Mouse (Mus musculus): ENCODE data around the gene Ostc. TPM values are rescaled to one million over a fixed set of nuclear protein-coding genes. Genes with fewer than 3 reads are reported as not detected.
A peak's percentile ranks its signal among the peaks of the same experiment; 100 is the strongest.

Gene Ostc
- 10 to 100 TPM; 25.3 to 30.0 TPM for total RNA-seq (2021)
- long read RNA-seq, experiment 1, transcript Ostc-201 (4 exons, 1,067 nt) = major isoform, 30 of 31 reads
- long read RNA-seq, experiment 1, partial matches to known transcripts = 0 of 31 reads
- long read RNA-seq, experiment 1, other reads (novel, unspliced or antisense) = 0 of 31 reads
- long read RNA-seq, experiment 2, transcript Ostc-201 (4 exons, 1,067 nt) = major isoform, 21 of 21 reads
- long read RNA-seq, experiment 2, partial matches to known transcripts = 0 of 21 reads
- long read RNA-seq, experiment 2, other reads (novel, unspliced or antisense) = 0 of 21 reads

GRCm38 (mm10) chr3:130708967-130709924 lies at the start of gene Ostc:
Ostc (minus strand) TSS chr3:130709444.
- peak; percentile 96 for DNase-seq (ENCODE audit: low spot score)

DNA sequence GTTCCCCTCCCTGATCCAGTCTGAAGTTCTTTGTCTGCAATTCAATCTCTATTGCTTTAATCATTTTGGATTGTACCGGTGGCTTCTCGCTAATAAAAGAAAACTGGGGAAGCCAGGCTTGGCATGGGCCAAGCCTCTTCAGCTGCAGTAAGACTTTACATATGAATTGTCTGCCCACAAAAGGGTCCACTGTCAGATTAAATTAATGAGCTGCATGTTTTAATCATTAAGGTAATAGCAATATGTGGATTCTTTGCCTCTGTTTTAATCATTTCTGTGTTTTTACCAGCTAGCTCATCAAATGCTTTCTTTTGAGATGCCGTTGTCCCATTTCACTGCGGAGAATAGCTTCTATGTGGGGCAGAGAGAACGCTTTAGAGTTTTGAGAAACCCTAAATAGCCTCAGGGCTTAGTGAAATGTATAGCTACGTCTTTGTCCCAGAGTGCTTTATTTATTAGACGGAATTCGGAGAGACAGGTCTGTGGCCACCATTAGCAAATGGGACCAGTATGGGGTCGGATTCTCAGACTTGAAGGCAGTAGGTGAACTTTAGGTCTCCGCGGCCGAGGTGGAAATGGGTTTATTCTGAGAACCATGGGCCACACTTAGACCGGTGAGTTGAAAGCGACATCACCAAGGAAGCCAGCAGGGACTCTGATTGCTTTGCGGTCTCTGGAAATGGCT lies 49.1 kb upstream of the Ostc start:
- DNase-seq (ENCODE audit: low spot score) = no peak

DNA sequence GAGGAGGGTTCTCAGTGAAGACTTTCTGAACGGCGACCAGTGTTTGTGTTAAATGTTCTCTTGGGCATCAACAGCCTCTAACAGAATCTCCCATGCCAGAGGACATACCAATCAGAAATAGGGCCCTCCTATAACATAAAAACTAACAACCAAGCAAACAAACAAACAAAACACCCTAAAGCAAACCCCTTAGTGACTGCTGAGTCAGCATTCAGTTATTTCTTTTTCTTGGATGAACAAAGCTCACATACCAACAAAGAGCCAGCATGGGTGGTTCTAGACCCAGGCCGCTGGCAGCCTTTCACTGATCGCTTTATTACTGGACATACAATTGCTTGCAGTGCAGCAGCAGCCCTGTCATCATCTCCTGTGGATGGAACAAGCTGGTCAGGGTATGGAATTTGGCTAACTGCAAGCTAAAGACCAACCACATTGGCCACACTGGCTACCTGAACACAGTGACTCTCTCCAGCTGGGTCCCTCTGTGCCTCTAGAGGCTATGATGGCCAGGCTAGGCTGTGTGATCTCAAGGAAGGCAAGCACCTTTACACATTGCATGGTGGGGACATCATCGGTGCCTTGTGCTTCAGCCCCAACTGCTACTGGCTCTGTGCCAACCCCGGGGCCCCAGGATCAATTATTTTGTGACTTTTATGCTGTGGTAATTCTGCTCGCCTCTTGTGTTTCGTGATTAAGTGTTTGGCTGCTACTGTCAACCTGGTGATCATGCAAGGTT lies 48.0 kb upstream of the Ostc start:
- no peak for DNase-seq (ENCODE audit: low spot score)

- no peak for DNase-seq (ENCODE audit: low spot score)
These were observed 40.0 kb upstream of the Ostc start for GRCm38 (mm10) chr3:130749206-130749605.

DNA sequence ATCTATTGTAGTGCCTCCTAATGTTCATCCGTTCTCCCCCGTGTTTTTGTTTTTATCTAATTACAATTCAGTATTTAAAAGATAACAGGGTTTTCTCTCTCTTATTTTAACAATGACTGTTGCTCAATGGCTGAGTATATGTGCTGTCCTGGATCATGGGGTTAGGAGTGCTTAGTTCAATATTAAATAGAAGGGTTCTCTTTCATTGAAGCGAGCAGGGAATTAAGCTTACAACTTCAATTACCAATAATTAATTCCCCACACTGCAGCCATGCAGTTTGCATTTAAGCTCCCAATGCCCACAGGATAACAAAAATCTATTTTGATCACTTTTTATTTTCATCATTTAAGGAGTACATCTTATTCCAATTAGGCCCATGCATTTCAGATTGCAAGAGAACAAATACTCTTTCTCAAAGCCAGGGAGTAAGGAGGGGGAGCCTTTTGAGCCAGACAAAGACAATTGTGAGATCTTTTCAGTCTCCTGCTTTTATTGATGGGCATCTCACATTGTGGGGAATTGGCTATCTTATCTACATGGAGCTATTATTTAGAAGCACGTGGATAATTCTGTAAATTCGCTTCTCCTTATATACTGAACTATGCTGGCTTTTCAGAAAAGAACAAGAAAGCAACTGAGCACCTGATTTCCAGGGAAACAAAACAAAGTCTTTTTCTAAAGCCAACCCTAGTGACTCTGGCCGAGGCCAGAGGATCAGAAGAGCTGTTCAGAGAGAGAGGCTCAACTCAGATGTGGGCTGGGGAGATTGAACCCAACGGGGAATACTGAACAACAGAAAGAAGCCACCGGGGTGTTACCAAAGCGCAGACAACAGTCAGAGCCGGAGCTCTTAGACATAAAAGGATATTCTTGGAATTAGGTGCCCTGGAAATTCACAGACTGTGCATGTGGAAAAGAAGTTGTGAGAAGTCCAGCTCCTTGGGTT lies 37.7 kb upstream of the Ostc start:
- DNase-seq (ENCODE audit: low spot score) = no peak

DNA sequence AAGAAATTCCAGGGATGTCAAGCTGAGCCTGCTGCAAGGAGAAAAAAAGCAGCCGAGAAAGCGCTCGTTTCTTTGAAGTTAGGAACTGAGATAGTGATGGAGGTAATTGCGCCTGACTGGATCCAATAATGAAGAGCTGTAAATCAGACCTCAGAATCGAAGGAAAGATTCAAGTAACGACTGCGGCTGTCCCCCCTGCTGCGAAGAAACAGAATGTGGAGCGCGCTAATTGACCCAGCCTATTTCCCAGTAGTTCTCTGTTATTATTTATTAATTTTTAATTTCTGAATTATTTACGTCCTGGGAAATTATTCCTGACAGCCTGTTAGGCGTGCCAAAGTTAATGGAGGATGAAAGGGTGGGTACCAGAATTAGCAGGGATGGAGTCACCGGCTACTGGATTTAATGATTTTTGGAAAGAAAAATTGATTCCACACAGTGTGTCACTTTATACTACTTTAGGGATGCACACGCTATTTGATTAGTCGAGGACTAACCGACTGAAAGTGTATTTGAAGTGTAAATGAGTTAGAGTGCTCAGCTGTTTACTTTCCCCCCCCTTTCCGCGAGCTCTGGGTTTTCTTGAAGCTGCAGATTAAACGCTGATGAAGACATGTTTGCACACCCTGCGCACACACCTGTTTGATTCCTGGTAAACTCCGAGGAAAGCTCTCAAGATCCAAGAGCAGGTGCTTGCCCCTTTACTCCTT lies 28.6 kb upstream of the Ostc start:
- DNase-seq (ENCODE audit: low spot score) = no peak

DNA sequence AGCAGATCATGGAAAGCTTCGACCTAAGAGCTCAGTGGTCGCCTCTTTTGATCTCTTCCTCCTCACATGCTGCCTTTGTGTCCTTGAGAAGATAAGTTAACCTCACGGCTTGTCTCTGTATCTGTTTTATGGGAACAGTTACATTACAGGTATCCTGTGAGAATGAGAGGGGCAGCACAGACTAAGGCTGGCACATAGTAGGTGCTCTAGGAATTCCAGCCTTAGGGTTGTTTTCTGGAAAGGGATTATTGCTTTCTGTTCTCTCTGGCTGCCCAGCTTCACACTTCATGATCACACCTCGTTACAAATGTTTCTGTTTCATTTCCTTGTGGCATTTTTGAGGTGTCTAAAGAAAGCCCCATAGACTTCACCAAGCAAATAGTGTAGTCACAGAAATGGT lies 27.5 kb upstream of the Ostc start:
- DNase-seq (ENCODE audit: low spot score) = no peak

DNA sequence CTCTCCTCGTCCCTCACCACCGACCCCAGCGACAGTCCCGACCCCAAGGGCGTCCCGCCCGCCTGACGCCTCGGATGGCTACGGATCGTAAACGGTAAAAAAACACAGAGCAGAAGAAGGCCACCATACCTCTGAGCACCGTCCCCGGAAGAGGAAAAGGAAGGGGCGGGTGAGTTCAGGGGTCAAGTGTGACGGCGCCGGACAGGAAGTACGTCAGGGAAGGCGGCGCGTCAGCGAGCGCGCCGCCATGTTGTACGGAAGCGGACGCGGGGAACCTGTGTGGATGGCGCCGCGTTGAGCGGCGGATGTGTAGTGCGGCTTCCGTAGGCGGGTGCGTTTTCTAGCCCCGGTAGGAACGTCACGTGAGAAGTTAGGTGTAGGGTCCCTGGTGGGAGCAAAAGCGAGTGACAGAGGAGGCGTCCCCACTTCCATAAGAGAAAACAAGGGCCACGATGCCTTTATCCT lies 21.0 kb upstream of the Ostc start, which contains the start of gene Rpl34:
Gene Rpl34, minus strand, starts transcription at position 210 of the 465 bp plus-strand sequence.
- peak; percentile 94 for DNase-seq (ENCODE audit: low spot score)

GRCm38 (mm10) chr3:130729472-130730188 lies 20.4 kb upstream of the Ostc start:
- DNase-seq (ENCODE audit: low spot score) = peak; percentile 6

DNA sequence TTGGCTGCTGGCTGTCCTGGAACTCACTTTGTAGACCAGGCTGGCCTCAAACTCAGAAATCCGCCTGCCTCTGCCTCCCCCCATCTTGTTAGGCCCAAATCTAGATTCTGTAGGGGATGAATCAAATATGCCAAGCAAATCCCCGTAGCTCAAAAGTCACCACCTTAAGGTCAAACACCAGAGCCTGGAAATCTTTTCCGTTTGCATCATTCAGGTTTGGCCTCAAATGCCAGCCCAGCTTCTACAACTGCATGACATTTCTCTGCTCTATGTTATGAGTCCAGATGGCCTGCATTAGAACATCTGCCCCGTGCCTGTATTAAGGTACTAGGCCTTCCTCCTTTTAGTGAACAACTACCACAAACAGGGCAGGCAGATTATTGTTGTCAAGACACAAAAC lies 18.4 kb upstream of the Ostc start:
- no peak for DNase-seq (ENCODE audit: low spot score)

GRCm38 (mm10) chr3:130727036-130727435 lies 17.8 kb upstream of the Ostc start:
- no peak for DNase-seq (ENCODE audit: low spot score)

DNA sequence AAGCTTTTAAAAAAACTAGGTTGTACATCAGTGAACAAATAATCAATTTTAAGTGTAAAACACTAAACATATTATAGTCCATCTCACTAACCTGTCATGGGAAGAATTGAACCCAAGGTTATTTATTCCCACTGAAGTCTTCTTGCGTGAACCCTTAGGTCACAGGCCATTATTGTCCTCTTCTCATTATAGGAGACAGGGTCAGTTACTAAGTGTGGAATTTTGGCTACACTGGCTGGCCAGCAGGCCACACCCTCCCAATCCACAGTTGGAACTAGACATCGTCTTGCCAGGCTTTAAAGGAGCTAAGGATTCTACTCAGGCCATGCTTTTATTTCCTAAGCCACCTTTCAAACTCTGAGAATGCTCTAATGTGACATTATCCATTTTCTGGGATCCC lies 16.5 kb upstream of the Ostc start:
- no peak for DNase-seq (ENCODE audit: low spot score)

DNA sequence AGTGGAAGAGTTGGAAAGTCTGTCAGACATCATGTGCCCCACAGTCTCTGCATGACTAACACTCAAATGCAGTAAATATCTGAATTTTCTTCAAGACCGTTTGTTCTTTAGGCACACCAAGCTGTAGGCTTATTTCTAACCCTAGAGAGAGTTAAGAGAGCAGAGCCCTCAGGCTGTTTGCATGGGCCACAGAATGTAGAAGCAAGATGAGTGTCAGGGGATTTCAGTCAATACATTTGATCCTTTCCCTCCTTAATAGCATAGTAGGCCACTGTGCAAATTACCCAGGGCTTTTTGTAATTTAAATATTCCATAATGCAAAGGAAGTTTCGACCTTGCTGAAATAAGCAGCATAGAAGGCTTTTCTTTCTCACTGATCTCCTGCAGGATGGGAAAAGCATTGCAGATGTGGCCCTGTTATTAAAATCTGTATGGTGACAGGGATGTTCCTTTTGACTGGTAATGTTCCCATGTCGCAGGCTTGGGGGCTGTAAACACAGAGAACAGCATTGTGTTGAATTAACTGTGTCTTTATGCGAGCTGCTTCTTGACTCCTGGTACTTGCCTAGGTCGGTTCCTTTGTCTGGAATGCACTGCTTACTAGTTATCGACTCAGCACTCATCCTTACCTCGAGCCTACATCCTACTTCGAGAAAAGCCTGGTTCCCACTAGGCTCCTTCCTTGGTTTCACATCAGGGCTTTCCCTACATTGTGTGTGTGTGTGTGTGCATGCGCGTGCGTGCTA lies 13.7 kb upstream of the Ostc start:
- DNase-seq (ENCODE audit: low spot score) = no peak

DNA sequence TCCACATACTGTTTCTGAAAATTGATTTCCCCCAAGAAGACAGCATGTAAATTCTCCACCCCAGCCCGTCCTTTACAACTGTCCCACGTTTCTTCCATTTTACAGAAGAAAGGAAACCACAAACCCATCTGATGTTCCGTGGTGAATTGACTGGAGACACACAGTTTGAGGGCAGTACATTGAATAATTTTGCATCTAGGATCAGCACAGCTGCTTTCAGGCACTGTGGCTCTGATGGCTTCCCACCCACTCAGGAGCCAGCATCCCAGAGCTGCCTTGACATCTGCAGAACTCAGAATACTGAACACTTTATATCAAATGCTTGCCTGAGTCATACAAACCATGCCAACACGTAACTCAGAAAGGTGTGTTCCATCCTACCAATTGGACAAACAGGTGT lies 11.0 kb upstream of the Ostc start:
- no peak for DNase-seq (ENCODE audit: low spot score)

GRCm38 (mm10) chr3:130718871-130719270 lies 9.6 kb upstream of the Ostc start:
- DNase-seq (ENCODE audit: low spot score) = no peak

GRCm38 (mm10) chr3:130716555-130716954 lies 7.3 kb upstream of the Ostc start:
- no peak for DNase-seq (ENCODE audit: low spot score)

GRCm38 (mm10) chr3:130714775-130715568 lies 5.7 kb upstream of the Ostc start:
- DNase-seq (ENCODE audit: low spot score) = peak; percentile 66
